Mouse (Mus musculus) CD4-positive, CD25-positive, alpha-beta regulatory T cell, adult 4 months (primary cell): ENCODE data around the gene Zfp386. TPM values are rescaled to one million over a fixed set of nuclear protein-coding genes. Genes with fewer than 3 reads are reported as not detected.

Experiments
- ATAC-seq: one replicate; pipeline ENCODE4 v1.8.0; 2017
- polyA plus RNA-seq, 2 experiments: library from polyadenylated mRNA; unstranded; fragments of 100-300 nt; shearing (Covaris generic); gene quantifications; one replicate each; pipeline ENCODE4 v1.2.1; 2017

Zfp386 gene
- polyA plus RNA-seq, 2 experiments from 2014 or later, result 47.8 to 49.0 TPM

- ATAC-seq, result no peak
These were observed 47.4 kb downstream of the Zfp386 start for GRCm38 (mm10) chr12:116094765-116095555.

DNA sequence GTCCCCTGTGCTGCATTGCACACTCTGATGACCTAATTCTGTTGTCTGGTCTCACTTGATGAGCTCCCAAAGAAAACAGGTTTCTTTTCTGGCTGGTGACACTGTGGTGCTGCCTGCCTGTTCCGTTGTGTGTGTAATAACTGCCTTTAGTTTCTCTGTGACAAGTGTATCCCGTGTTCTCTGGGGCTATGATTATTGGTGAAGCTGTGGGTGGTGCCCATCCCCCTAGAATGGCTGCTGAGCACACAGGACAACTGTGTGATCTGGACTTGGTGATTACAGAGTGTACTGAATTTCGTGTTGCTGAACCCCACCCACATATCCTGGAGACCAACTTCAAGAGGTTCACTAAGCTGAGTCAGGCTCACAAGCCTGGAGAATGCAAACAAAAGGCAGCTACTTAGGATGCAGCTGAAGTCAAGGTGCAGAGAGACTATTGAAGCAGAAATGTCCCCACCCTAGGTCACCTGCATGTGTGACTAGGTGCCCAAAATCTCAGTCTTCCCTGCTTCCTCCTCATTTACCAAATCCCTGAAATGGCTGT is 48.9 kb downstream of the Zfp386 start:
- ATAC-seq, result no peak

- ATAC-seq, result no peak
These were observed 49.6 kb downstream of the Zfp386 start for GRCm38 (mm10) chr12:116097166-116097565.

GRCm38 (mm10) chr12:116101945-116102344 is 54.4 kb downstream of the Zfp386 start:
- no peak for ATAC-seq

- no peak for ATAC-seq
These were observed 62.2 kb downstream of the Zfp386 start for GRCm38 (mm10) chr12:116109451-116110353.

DNA sequence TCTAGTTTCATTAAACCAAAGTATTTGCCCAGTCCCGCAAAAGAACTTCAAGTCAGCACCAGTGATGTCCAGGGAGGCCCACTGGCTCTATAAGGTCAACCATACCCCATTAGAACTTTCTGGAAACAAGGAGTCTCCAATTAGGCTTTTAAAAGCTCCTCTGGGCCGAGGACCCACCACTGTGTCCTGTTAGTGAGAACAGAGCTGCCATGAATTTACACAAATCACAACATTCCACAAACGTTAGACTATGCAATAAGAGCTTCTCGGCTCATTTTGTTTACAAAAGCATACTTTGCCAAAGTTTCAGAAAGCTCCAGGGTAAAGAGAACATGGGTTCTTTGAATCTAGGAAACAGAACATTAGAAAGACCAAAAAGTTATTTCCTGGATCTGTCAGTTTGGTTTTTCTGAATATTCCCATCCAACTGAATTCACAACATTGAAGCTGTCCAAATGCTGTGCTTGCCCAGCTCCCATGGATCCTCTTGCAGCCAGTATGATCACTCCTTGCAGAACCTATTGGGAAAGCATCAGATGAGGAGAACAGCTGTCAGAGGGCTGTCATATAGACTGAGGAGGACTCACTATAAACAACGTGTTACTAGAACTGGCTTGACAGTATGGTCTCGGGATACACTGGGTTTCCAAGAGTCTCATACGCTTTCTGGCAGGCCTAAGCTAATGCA is 63.6 kb downstream of the Zfp386 start:
- ATAC-seq, result no peak

Other genes with a start within 250 kb of the Zfp386 start
- gene Vipr2, start 30.0 kb downstream of the Zfp386 start, polyA plus RNA-seq, result under 1 TPM; 0.19 to 0.86 TPM
- 1 to 10 TPM; 1.2 to 2.4 TPM for gene Wdr60, start 215.3 kb downstream of the Zfp386 start, polyA plus RNA-seq
- gene Gm11027, start 227.7 kb downstream of the Zfp386 start, polyA plus RNA-seq, result not detected
- gene Esyt2, start 233.5 kb downstream of the Zfp386 start, polyA plus RNA-seq, result 10 to 100 TPM; 45.0 to 63.7 TPM